Mouse (Mus musculus): ENCODE data around the gene Lalba.

Gene Lalba

GRCm38 (mm10) chr15:98482701-98483100 lies at the start of gene Lalba:
Gene Lalba, minus strand, starts transcription at chr15:98482721.
- in situ Hi-C loops (cut with MboI, MseI) = no loop called here

- in situ Hi-C loops (cut with MboI, MseI) = no loop called here
Observed at GRCm38 (mm10) chr15:98532281-98532680, 49.8 kb upstream of the Lalba start.

GRCm38 (mm10) chr15:98528066-98528563 lies 45.6 kb upstream of the Lalba start:
- in situ Hi-C loops (cut with MboI, MseI) = no loop called here

- in situ Hi-C loops (cut with MboI, MseI) = no loop called here
Observed at GRCm38 (mm10) chr15:98527056-98527771, 44.7 kb upstream of the Lalba start.

- in situ Hi-C loops (cut with MboI, MseI) = no loop called here
Observed at GRCm38 (mm10) chr15:98526057-98526456, 43.5 kb upstream of the Lalba start.

GRCm38 (mm10) chr15:98521245-98521644 lies 38.7 kb upstream of the Lalba start:
- in situ Hi-C loops (cut with MboI, MseI) = no loop called here

GRCm38 (mm10) chr15:98517380-98518355 lies 35.1 kb upstream of the Lalba start:
- in situ Hi-C loops (cut with MboI, MseI) = loop anchor here in 1 of 2 experiments (10.0 kb wide), 1 partner anchor 517 kb away; no protein-coding TSS in a partner anchor

GRCm38 (mm10) chr15:98514845-98515244 lies 32.3 kb upstream of the Lalba start:
- in situ Hi-C loops (cut with MboI, MseI) = loop anchor here in 1 of 2 experiments (10.0 kb wide), 1 partner anchor 520 kb away; no protein-coding TSS in a partner anchor

- in situ Hi-C loops (cut with MboI, MseI) = loop anchor here in 1 of 2 experiments (10.0 kb wide), 1 partner anchor 521 kb away; no protein-coding TSS in a partner anchor
Observed at GRCm38 (mm10) chr15:98514146-98514545, 31.6 kb upstream of the Lalba start.

- in situ Hi-C loops (cut with MboI, MseI) = loop anchor here in 1 of 2 experiments (10.0 kb wide), 1 partner anchor 521 kb away; no protein-coding TSS in a partner anchor
Observed at GRCm38 (mm10) chr15:98513676-98514075, 31.2 kb upstream of the Lalba start.

GRCm38 (mm10) chr15:98512799-98513321 lies 30.3 kb upstream of the Lalba start:
- in situ Hi-C loops (cut with MboI, MseI) = loop anchor here in 1 of 2 experiments (10.0 kb wide), 1 partner anchor 522 kb away; no protein-coding TSS in a partner anchor

- in situ Hi-C loops (cut with MboI, MseI) = loop anchor here in 1 of 2 experiments (10.0 kb wide), 1 partner anchor 523 kb away; no protein-coding TSS in a partner anchor
Observed at GRCm38 (mm10) chr15:98512232-98512631, 29.7 kb upstream of the Lalba start.

- in situ Hi-C loops (cut with MboI, MseI) = loop anchor here in 1 of 2 experiments (10.0 kb wide), 1 partner anchor 523 kb away; no protein-coding TSS in a partner anchor
Observed at GRCm38 (mm10) chr15:98511386-98511928, 28.9 kb upstream of the Lalba start.

GRCm38 (mm10) chr15:98510438-98511385 lies 28.2 kb upstream of the Lalba start:
- in situ Hi-C loops (cut with MboI, MseI) = loop anchor here in 1 of 2 experiments (10.0 kb wide), 1 partner anchor 524 kb away; no protein-coding TSS in a partner anchor

- in situ Hi-C loops (cut with MboI, MseI) = no loop called here
Observed at GRCm38 (mm10) chr15:98509387-98509786, 26.9 kb upstream of the Lalba start.

- in situ Hi-C loops (cut with MboI, MseI) = no loop called here
Observed at GRCm38 (mm10) chr15:98507321-98507720, 24.8 kb upstream of the Lalba start.

- in situ Hi-C loops (cut with MboI, MseI) = no loop called here
Observed at GRCm38 (mm10) chr15:98506253-98506957, 23.9 kb upstream of the Lalba start.

GRCm38 (mm10) chr15:98504514-98504913 lies 22.0 kb upstream of the Lalba start:
- in situ Hi-C loops (cut with MboI, MseI) = no loop called here

GRCm38 (mm10) chr15:98503317-98503716 lies 20.8 kb upstream of the Lalba start:
- in situ Hi-C loops (cut with MboI, MseI) = no loop called here
